Mouse (Mus musculus) thymus, adult 18-20 months (tissue): ENCODE data around the gene Galr3.
"Not testable (repeated sequence)": the region's sequence is repeated elsewhere in the genome, so short reads cannot be mapped to it uniquely, and the experiment has no call there.

Experiments
- DNase-seq, 2 experiments: peaks; one replicate each; pipeline ENCODE4 v3.0.0; 2022; ENCODE audit warnings: mixed read lengths in 2 of 2

Galr3 gene

GRCm38 (mm10) chr15:79027291-79028205 is 14.1 kb upstream of the Galr3 start:
- peak in 1 of 2 experiments; percentile 11 for DNase-seq

DNA sequence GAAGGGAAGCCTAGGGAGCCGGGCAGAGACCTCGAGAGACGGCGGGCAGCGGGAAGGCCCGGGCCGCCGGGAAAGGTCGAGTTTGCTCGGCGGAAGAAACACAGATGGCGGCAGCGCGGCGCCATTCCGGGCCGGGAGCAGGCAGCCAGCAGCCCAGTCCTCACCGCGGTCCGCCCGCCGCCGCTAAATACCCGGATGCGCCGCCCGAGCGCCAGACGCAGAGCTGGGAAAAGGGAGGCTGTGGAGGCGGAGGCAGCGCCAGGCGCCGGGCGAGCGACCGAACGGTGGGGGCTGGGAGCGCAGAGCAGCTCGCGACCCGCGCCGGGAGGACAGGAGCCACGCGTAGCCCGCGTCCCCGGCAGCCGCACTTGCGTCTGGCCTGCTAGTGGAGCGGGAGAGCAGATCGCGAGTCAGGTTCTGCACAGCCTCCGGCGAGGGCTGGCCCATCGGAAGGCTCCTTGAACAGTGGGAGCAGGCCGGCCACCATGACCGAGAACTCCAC is 13.4 kb upstream of the Galr3 start, which contains the start of gene H1f0:
Gene H1f0 (plus strand): TSS at position 214 of the 502 bp plus-strand sequence.
- DNase-seq, result peak; percentile 58 to 61

DNA sequence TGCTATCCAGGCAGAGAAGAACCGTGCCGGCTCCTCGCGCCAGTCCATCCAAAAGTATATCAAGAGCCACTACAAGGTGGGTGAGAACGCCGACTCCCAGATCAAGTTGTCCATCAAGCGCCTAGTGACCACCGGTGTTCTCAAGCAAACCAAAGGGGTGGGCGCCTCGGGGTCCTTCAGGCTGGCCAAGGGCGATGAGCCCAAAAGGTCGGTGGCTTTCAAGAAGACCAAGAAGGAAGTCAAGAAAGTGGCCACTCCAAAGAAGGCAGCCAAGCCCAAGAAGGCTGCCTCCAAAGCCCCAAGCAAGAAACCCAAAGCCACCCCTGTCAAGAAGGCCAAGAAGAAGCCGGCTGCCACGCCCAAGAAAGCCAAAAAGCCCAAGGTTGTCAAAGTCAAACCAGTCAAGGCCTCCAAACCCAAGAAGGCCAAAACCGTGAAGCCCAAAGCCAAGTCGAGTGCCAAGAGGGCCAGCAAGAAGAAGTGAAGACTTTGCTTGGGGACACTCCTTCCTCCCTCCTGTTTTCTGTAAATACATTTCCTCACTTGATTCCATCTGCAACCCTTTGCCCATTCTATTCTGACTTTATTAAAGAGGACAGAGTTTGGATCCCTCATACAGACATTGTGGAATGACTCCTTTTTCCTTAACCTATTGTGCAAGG is 12.7 kb upstream of the Galr3 start:
- no peak for DNase-seq

GRCm38 (mm10) chr15:79029519-79030241 is 12.0 kb upstream of the Galr3 start:
- no peak for DNase-seq

DNA sequence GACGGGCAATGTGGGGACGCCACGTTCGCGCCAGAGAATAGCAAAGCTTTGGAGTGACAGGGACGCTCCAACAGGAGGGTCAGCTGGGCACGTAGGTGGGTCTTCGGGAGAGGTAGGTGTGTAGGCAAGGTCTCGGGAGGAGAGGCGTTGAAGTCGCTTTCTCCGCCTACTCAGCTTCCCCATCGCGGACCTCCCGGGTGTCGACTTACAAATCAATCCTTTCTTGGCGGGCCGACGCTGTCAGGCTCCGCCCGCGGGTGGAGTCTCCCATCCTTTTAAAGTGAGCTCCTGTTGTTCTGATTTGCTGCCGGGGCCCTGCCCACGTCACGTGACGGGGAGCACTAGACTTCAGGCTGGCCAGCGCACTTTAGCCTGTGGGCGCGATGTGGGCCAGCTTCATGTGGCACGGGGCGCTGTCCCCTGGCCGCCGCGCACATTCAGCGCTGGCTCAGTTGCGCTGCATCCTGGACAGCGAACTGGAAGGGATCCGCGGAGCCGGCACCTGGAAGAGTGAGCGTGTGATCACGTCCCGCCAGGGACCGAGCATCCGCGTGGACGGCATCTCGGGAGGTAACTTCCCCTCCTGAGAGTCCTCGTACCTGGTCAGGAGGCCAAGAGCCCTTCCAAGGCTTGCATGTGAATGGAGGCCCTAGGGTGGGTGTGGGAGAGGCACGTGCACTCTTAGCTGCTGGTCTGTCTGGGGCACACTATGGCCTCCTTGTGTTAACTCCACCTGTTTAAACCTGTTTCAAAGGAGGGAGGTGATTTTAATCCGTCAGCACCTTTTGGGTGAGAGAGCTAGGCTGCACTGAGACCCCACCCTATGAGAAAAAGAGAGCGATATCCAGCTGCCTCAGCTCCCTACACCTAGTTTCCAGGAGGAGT is 10.9 kb upstream of the Galr3 start:
- DNase-seq, result peak; percentile 51 to 52

DNA sequence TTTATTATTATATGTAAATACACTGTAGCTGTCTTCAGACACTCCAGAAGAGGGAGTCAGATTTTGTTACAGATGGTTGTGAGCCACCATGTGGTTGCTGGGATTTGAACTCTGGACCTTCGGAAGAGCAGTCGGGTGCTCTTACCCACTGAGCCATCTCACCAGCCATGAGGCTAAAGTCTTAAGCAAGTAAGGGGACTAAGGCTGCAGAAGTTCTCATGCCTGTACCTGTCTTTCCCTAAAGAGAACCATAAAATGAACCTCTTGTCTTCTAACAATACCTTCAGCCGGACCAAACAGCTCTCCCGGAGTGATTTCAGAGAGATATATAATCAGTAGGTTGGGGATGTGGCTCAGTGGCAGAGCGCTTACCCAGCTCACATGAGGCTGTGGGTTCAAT is 9.8 kb upstream of the Galr3 start:
- not testable (repeated sequence) for DNase-seq

DNA sequence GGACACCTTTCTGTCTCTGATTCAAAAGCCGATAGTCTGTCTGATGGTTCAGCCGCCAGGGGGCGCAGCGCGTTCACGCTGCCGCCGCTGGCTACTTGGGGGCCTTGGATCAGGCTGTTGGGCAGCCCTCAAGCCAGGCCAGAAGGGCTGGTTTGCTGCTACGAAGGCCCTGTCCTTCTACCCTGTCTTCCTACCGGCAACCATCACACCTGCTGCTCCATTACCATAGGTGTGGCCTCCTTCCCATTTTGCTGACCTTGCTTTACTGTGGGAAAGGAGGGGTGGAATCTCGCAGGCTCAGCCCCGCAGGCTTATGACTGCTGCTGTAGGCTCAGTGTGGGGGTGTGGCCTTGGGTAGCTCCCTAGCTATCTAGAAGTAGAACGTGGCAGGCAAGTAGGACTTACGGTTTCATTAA is 3.8 kb upstream of the Galr3 start:
- peak in 1 of 2 experiments; percentile 16 for DNase-seq

- DNase-seq, result no peak
These were observed 3.4 kb upstream of the Galr3 start for GRCm38 (mm10) chr15:79038331-79038730.

GRCm38 (mm10) chr15:79038853-79039252 is 2.8 kb upstream of the Galr3 start:
- DNase-seq, result peak; percentile 74 to 77

GRCm38 (mm10) chr15:79040501-79041416 is 926 bp upstream of the Galr3 start:
- no peak for DNase-seq

DNA sequence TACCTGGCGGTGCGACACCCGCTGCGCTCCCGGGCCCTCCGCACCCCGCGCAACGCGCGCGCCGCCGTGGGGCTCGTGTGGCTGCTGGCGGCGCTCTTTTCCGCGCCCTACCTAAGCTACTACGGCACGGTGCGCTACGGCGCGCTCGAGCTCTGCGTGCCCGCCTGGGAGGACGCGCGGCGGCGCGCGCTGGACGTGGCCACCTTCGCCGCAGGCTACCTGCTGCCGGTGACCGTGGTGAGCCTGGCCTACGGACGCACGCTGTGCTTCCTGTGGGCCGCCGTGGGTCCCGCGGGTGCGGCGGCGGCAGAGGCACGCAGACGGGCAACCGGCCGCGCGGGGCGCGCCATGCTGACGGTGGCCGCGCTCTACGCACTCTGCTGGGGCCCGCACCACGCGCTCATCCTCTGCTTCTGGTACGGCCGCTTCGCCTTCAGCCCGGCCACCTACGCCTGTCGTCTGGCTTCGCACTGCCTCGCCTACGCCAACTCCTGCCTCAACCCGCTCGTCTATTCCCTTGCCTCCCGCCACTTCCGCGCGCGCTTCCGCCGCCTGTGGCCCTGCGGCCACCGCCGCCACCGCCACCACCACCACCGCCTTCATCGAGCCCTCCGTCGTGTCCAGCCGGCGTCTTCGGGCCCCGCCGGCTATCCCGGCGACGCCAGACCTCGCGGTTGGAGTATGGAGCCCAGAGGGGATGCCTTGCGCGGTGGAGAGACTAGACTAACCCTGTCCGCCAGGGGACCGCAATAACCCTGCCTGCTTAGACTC is 1.2 kb downstream of the Galr3 start:
- DNase-seq, result no peak

DNA sequence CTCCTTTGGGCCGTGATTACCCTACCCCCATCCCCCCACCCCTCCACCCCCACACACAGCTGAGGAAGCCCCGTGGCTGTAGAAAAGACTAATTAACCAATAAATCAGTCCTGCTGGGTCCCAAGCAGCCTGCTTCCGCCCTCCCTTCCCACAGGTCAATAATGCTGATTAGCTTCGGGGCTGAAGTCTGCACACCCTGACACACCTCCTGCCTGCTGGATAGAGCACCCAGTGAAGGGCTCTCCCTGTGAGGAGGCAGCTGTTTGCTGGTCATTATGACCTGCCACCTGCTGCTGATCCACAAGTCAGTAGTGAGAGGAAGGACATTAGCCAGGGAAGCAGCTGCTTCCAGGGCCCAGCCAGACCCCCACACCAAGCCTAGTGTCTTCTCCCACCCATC is 3.2 kb downstream of the Galr3 start:
- no peak for DNase-seq

DNA sequence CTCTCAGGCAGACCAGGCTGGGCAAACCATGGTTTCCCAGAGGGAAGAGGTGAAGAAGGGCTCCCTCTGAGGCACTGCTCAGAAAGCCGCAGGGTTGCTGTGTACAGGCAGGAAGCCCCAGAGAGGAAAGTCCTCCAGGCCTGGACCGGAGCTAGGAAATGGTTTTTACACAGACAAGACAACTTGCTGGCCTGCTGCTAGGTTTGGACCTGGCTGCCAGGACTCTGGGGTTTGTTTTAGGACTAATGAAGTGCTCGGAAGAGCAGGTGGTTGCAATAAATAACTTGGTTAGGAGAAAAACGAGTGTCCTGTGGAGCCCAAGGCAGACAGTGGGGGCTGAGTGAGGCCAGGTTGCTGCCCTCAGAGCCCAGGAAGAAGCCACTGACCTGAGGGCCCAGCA is 6.5 kb downstream of the Galr3 start:
- DNase-seq, result no peak

- DNase-seq, result no peak
These were observed 8.6 kb downstream of the Galr3 start for GRCm38 (mm10) chr15:79050160-79050845.

GRCm38 (mm10) chr15:79050964-79051363 is 9.3 kb downstream of the Galr3 start:
- no peak for DNase-seq

- no peak for DNase-seq
These were observed 10.0 kb downstream of the Galr3 start for GRCm38 (mm10) chr15:79051461-79052360.

GRCm38 (mm10) chr15:79052366-79052765 is 10.7 kb downstream of the Galr3 start:
- no peak for DNase-seq

GRCm38 (mm10) chr15:79056601-79057000 is 14.9 kb downstream of the Galr3 start:
- DNase-seq, result no peak
